Mouse (Mus musculus): ENCODE data around the gene Hk1.
A peak's percentile ranks its signal among the peaks of the same experiment; 100 is the strongest.
"Not testable (repeated sequence)": the region's sequence is repeated elsewhere in the genome, so short reads cannot be mapped to it uniquely, and the experiment has no call there.

The Hk1 gene

DNA sequence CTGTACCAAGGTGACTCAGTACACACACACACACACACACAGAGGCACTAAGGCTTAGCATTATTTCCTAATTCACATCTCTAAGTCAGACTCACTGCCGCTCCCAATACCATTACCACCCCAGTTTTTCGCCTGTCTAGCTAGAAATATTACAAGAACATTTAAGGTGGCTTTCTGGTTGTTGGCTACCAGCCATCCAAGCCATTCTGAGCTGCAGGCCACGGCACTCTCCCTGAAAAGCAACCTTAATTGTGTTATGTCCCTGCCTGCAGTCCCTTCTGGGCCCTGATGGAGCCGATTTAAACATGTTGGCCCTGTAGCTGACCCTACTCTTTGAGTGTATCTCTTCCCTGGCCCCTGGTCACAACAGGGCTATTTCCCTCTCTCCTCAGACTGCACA is 37.8 kb downstream of the Hk1 start:
- no peak for DNase-seq (ENCODE audit: low spot score in 2 of 2)

DNA sequence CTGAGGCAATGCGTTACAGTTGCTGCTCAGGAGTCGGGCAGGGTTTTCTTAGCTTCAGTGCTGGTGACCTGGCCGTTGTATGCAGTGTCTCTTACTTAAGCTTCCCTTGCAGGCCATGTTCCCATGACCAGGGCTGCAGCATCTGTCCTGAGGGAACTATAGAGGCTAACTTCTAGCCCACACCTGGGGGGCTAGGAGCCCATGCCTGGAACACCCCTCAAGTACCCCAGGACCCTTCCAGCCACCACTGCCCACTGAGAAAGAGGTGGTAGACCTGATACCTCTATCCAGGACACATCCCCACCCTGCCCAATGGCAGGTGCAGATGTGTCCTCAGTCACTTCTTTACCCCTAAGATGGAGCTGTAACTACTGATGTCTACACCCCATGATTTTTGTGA is 38.7 kb downstream of the Hk1 start:
- DNase-seq (ENCODE audit: low spot score in 2 of 2), result no peak

DNA sequence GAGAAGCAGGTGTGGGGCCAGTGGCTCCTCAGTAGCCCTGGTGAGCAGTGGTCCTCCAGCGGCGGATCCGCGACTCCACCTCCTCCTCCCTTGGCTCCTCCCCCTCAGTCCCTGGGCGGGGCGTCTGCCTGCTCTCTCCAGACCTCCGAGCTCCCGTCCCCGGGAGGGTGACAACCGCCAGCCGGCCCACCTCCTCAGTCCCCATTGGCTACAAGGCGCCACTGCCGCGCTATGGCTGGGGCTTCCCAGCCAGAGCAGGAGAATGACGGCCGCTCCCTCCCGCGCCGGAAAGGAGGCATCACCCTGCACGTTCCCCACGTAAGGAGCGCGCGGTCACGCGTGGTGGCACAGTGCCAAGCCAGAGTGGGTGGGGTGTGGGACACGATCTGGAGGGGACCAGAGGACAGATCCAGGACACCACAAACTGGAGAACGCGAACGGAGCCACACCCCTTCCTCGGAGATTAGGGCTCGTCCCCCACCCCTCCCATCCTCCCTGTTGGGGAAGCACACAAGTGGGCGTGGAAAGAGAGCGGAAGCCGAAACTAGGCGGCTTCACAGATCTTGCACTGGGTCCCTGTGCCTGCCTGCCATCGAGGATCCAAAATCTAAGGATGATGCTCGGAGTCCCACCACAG is 39.5 kb downstream of the Hk1 start:
- DNase-seq (ENCODE audit: low spot score in 2 of 2), result peak; percentile 98

DNA sequence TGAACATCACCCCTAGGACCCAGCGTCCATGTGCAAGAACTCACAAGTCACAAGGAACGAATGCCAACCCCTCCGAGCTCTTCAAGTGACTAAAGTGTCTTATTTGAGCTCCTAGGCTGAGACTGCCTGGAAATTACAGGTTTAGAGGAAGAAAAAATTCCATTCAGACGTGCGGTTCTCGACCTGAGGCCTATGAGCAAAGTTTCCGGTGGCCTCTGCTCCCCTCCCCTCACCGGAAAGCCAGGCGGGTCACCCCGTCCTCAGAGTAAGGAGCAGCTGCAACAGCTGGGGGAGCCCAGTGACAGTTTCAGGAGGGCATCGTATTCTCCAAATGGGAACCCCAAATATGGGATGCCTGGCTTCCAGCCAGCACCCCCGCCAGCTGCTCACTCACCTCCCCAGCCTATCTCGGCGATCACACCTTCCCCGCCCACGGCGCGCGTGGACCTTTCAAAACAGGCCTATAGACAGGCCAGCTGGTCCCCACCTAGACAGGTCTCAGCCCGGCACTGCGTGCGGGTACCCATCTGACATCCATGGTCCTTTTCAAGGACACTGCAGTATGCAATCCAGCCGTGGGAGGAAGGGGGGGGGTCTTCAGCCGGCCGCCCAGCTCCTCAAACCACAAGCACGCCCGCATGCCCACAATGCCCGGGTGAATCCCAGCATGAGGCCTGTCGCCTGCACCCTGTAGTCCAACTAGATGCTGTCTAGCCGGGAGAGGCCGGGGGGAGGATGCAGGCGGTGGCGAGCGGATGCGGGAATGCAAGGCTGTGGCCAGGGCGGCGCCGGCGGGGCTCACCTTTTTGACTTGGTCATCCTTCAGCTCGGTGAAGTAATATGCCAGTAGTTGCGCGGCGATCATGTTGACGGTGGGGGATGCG is 40.3 kb downstream of the Hk1 start:
- DNase-seq (ENCODE audit: low spot score in 2 of 2), result peak; percentile 62 to 65

DNA sequence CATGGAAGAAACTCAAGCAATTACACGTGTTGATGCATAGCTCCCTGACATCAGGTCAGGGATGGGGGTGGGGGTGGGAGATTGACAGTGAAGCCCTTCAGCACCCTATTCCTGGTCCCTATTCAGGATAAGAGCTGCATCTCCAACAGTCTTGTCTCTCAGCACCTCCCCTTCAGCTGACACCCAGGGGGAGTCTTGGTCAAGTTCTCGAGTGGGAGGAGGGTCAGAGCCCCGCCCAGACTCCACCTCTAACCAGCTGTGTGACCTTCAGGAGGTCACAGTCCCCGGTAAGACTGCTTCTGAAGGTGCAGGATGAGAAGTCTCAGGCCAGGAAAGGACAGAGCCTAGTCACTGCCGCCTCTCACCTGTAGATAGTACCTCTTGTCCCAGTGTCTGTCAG is 41.1 kb downstream of the Hk1 start:
- no peak for DNase-seq (ENCODE audit: low spot score in 2 of 2)

DNA sequence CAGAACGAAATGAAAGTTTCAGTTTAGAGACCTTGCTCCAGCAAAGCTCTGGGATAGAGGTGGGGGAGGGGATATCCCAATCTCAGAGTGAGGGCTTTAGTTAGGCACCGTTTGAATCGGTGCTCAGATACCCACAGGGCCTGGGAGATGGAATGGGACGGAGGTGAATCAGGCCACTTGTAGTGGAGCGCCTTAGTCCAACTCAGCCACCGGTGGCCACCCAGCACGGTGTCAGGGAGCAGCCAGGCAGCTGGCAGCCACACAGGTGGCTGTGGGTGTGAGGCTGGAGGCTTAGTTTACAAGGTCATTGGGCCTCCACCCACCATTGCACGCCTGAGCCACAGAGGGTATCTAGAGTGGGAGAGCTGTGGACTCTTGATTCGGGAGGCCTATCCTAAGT is 41.5 kb downstream of the Hk1 start:
- no peak for DNase-seq (ENCODE audit: low spot score in 2 of 2)

DNA sequence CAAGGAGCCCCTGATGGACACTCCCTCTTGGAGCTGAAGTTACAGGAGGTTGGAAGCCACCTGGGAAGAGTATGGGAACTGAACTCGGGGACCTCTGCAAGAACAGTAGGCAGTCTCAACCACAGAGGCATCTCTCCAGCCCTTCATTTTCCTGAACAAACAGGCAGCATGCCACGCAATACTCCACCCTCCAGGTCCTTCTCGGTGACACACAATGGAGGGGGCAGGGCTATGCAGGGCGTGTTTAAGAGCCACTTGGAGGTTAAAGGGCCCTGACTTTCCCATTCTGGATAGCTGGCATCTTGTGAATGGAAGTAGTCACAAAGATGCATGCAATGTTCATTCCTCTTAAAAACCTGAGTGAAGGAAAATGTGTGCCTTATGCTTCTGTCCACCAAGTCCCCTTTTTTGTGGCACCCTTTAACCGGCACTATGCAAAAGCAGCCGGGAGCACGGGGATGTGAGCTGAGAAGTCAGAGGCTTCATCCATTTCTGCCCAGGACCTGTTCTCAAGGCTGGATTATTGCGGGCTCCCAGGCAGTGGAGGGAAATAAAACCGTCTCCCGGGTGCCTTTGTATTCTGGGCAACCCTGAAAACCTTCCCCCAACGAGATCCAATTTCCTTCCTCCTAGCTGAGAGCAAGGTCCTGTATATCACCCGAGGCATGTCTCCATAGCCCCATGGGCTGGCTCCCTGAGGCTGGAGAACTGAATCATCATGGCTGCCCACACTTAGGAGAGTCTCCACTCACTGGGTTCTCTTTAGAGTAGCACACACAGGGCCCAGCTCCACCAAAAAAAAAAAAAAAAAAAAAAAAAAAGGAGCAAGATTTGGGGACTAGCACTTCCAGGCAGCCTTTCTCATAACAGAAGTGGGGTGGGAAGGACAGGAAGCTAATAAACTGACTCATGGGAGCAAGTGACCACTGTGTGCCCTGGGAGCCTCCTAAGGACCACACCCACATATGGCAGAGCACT is 42.8 kb downstream of the Hk1 start:
- DNase-seq (ENCODE audit: low spot score in 2 of 2), result no peak

DNA sequence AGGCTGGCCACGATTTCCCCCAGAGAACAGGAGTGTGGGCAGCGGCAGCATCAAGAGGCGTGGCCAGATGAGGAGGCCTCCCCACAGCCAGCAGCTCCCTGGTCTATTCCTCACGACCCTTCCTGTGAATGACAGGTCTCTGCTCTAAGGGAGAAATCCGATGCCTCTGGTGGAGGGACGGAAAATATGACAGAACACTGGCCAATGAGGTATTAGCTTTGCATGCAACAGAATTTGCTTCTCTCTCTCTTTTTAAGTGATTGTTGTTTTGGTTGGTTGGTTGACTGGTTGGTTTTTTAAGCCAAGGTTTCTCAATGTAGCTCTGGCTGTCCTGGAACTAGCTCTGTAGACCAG is 44.3 kb downstream of the Hk1 start:
- no peak for DNase-seq (ENCODE audit: low spot score in 2 of 2)

DNA sequence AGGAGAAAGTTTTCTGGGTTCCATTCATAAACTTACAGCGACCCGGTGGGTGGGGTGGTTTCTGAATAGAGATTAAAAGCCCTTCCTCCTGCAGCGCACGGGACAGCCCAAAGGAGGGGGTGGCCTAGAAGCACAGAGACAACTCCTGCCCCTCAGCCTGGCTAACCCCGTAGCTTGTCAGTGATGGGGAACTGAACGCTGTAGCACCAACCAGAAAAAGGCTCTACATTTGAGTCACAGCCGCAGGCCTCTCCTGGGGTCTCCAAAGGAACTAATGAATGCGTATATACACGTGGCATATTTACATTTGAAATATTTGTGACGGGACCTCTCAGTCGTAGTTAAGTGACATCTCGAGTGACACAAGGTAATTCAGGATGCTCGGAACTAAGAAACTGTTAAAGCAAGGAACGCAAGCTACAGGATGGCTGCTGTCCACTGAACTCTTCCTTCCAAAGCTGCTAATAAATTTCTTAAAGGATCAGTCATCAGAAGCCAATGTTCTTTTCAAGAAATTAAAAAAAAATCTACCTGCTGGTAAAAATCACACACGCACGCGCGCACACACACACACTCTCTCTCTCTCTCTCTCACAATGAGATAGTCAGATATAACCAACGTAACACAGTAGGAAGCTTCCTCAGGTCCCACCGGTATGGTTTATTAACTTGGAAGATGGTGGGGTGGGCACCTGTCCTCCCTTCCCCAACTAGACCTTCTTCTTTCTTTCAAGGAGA is 44.9 kb downstream of the Hk1 start:
- DNase-seq (ENCODE audit: low spot score in 2 of 2), result no peak

DNA sequence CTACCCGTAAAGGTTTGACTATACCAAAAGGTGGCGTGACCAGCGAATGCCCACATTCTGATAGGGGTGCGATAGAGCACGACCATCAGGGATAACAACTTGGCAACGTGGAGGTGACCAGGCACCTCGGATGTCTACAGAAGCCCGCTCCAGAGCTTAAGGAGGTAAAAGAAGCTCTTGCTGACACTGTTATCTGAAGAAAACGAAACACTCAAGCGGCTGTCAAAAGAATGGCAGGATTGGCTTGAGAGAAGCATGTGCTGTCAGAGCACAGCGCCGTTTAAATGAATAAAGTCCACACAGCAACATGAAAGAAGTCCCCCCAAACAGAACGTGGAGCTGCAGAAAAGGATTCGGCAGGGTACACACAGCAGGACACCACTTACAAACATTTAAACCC is 46.4 kb downstream of the Hk1 start:
- DNase-seq (ENCODE audit: low spot score in 2 of 2), result no peak

DNA sequence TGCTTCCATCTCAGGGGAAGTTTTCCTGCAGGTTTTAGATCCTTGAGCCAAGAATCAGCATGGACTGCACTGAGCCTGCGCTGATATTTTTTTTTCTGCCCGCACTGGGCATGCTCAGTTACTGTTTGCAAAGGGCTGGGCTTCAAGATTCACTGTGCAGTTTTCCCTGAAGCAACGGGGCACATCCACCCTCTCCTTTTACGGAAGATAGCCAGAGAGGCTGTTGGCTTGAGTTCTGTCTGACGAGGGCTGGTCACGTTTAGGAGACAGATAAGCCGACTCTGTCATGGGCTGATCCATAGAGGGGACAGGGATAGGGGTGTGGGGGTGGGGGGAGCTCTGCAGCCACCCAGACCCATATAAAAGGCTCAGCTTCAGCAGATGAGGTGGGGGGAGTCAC is 47.2 kb downstream of the Hk1 start:
- DNase-seq (ENCODE audit: low spot score in 2 of 2), result peak; percentile 61

DNA sequence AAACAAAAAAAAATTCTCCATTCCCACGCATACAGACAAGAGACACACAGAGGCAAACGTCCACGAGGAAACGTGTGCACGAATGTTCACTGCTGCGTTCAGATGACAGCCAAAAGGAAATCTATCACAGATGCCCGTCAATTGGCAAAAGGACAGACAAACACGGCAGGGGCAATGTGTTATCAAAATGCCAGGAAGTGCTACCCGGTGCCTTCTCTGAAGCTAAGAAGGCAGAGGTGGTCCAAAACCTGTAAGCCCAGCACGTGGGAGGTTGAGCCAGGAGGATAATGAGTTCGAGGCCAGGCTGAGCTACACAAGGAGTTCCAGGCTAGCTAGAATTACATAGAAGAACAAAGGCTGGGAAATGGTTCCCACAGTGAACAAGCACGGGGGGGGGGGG is 47.9 kb downstream of the Hk1 start:
- no peak for DNase-seq (ENCODE audit: low spot score in 2 of 2)

DNA sequence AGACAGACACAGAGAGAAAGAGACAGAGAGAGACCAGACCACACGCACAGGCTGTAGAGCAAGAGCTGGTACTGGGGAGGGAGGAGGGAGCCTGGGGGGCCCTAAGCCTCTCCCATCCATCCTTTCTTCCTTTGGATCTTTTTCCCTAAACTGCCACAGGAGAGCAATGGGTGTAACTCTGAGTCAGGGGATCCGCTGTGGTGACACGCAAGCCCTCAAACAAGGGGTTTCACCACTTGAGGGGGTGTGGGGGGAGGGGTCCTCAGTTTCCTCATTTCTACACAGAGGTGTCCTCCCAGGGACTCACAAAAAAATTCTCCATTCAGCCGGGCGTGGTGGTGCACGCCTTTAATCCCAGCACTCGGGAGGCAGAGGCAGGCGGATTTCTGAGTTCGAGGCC is 48.4 kb downstream of the Hk1 start:
- no peak for DNase-seq (ENCODE audit: low spot score in 2 of 2)

DNA sequence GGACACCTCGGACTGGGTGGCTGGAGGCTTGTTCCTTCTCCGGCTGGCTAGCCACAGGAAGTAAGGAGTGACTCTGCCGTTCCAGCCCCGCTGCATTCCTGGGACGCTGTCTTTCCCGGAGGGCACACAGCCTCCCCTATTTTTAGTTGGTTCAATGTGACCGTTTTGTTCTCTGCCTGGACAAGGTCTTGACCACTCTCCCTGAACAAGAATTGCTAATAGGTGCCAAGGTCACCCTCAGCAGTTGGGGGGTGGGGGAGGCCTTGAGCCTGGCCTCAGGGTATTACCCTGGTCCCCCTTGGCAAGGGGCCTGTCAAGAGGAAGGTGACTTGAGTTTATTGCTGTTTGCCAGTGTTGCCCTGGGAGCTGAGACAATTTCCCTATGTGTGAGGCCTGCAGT is 49.9 kb downstream of the Hk1 start:
- no peak for DNase-seq (ENCODE audit: low spot score in 2 of 2)

DNA sequence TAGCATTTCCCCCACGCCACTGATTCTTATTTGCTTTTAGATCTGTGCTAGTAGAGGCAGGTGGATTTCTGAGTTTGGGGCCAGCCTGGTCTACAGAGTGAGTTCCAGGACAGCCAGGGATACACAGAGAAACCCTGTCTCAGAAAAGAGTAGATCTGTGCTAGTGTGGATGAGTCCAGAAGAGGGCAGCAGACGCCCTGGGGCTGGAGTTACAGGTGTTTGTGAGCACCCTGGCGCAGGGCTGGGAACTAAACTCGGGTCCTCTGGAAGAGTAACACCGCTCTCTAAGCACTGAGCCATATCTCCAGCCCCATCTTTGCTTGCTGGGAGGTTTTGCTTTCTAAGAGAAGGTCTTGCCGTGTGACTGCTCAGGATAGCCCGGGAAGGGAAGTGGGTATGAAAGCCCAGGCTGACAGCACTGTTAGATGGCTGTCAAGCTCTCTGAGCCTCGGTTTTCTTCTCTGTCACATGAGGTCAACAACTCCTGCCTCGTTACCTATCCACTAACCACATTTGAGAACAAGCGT is 50.8 kb downstream of the Hk1 start:
- no peak for DNase-seq (ENCODE audit: low spot score in 2 of 2)

DNA sequence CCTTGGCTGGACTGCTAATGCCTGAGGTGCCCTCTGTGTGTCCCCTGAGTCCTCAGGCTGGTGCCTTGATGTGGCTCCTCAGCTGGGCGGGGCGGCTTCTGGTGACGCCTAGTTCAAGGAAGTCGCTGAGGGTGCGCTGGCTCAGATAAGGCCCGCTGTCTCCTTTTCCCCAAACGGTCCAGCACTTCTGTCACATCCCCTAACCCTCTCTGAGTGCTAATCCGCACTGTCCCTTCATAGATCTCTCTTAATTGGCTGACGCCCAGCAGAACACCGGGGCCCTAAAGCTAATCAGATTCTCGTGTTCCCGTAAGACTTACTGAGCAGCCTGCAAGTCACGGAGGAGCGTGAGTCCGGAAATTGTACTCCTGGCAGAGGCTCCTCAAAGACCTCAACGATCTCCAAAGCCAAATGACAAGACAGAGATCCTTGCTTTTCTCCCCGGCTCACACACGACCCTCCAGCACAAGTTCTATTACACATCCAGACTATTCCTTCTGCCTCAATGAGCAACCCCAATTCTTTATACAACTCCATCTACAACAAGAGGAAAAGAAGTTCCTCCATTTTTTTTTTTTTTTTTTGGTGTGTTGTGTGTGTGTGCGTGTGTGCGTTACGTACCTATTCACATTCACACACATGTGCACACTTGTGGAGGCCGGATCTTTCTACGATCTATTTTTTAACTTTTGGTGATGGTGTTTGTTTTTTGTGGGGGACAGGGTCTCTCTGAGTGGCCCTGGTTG is 52.0 kb downstream of the Hk1 start:
- no peak for DNase-seq (ENCODE audit: low spot score in 2 of 2)

DNA sequence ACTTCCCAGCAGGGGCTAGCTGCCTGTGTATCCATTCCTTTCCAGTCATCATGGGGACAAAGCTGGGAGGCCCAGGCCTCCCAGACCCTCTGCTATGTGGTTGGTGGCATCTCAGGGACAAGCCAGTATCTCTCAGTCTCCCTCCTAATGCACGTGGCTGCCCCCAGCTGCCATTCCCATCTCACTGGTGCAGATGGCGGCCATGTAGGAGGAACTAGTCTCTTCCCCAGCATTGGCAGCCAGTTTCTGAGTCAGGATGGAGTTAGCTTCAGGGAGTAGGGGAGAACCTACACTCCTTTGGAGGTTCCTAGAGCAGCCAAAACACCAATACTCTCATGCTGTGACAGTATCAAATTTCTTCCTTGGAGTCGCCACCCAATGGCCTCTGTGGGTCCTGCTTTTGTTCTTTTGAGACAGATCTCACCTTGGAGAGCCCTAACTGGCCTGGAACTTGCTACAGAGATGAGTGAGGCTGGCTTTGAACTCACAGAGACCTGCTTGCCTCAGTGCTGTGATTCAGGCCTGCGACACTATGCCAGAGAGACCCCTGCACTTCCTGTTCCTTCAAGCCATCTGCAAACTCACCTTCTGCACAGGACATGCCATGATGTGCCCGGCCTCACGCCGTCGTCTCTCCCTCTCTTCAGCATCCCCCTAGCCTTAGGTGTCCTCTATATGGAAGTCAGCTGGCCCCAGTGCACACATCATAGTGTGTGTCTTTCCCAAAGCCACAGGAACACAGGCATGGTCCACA is 52.7 kb downstream of the Hk1 start:
- DNase-seq (ENCODE audit: low spot score in 2 of 2), result no peak

DNA sequence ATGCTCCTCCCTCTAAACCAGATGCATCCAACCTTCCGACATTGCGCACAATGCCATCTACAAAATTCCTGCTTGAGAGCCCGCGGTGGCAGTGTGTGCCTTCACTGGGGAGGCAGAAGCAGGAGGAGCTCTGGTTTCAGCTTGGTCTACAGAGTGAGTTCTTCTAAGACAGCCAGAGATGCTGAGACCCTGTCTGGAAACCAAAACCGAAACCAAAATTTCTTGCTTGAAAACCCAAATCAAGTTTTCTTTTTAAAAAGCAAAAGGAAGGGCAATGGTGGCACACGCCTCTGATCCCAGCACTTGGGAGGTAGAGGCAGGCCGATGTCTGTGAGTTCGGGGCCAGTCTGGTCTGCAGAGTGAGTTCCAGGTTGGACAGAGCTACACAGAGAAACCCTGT is 53.7 kb downstream of the Hk1 start:
- DNase-seq (ENCODE audit: low spot score in 2 of 2), result no peak

DNA sequence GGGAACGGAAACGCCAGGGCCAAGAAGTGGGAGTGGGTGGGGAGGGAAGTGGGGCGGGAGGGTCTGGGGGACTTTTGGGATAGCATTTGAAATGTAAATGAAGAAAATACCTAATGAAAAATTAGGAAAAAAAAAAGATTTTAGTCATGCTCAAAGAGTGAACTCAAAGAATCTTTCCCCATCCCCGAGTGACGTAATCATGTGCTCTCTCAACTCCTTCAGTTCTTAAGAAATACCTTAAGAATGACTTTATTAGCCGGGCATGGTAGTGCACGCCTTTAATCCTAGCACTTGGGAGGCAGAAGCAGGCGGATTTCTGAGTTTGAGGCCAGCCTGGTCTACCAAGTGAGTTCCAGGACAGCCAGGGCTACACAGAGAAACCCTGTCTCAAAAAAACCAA is 56.9 kb downstream of the Hk1 start:
- DNase-seq (ENCODE audit: low spot score in 2 of 2), result not testable (repeated sequence)

DNA sequence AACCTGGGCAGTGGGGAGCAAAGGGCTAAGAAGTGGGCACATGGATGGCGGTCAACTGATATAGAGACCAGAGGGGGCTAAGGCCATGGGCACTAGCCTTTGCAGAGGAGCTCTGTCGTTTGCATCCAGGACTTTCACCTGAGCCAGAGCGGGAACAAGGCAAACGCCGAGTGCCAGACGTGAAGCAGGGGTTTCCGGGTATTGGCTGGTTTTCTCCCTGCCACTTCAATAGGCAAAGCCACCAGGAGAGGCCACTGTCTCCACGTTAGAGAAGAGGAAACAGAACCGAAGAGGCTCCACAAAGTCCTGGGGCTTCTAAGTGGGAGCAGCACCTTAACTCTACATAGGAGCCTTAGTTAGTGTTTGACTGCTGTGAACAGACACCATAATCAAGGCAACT is 58.3 kb downstream of the Hk1 start:
- no peak for DNase-seq (ENCODE audit: low spot score in 2 of 2)

Data from frontal cortex, postnatal 36 days (tissue).